Mouse (Mus musculus) gastrocnemius, postnatal 14 days (tissue): ENCODE results near the gene Dusp12. TPM values are rescaled to one million over a fixed set of nuclear protein-coding genes. Genes with fewer than 3 reads are reported as not detected.

Experiments used
- DNase-seq: peaks from one replicate; pipeline ENCODE4 v3.0.0; 2021; ENCODE audit warnings: mixed read lengths
- intact Hi-C: fragments of 180-260 bp; cut with DNase I; formaldehyde crosslinking; loops from one replicate; pipeline ENCODE4 v1.15.1; 2025; ENCODE audit warnings: low total_unique reads
- total RNA-seq, 2 experiments: library from RNA; stranded (reverse); gene quantifications; 2 replicates each; pipeline ENCODE4 v1.2.3; 2021

Dusp12 gene
- total RNA-seq, 2 experiments from 2014 or later: 4.0 to 6.1 TPM

GRCm38 (mm10) chr1:170901536-170902238 is 16.3 kb upstream of the Dusp12 start:
- peak; percentile 77 for DNase-seq
- intact Hi-C loops: loop anchor here (2.0 kb wide), 1 partner anchor 93 kb away; no protein-coding TSS in a partner anchor

DNA sequence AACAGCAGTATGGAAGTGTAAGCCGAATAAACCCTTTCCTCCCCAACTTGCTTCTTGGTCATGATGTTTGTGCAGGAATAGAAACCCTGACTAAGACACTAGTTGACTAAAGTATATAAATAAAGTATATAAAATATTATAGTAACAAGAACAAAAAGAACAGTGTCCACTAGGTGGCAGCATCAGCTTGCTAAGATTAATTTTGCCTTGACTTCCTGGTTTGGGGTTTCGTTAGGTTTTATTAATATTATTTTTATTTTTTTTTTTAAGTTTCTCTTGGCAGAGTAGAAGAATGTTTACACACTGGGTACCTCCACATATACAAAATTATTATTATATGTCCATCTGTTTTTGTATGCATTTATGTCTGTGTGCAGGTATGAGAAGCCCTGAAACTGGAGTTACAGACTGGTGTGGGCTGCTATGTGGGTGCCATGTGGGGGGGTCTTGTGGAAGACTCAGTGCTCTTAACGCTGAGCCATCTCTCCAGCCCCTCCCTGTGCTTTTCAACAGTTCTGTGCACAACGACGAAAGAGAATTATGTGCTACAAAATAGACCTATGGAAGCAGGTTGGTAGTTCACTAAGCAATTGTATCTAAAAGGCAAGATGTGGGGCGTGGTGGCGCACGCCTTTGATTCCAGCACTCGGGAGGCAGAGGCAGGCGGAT is 15.6 kb upstream of the Dusp12 start:
- intact Hi-C loops: no loop called here
- DNase-seq: no peak

GRCm38 (mm10) chr1:170898413-170899075 is 13.2 kb upstream of the Dusp12 start:
- intact Hi-C loops: no loop called here
- no peak for DNase-seq

GRCm38 (mm10) chr1:170896651-170897281 is 11.4 kb upstream of the Dusp12 start:
- intact Hi-C loops: no loop called here
- no peak for DNase-seq

DNA sequence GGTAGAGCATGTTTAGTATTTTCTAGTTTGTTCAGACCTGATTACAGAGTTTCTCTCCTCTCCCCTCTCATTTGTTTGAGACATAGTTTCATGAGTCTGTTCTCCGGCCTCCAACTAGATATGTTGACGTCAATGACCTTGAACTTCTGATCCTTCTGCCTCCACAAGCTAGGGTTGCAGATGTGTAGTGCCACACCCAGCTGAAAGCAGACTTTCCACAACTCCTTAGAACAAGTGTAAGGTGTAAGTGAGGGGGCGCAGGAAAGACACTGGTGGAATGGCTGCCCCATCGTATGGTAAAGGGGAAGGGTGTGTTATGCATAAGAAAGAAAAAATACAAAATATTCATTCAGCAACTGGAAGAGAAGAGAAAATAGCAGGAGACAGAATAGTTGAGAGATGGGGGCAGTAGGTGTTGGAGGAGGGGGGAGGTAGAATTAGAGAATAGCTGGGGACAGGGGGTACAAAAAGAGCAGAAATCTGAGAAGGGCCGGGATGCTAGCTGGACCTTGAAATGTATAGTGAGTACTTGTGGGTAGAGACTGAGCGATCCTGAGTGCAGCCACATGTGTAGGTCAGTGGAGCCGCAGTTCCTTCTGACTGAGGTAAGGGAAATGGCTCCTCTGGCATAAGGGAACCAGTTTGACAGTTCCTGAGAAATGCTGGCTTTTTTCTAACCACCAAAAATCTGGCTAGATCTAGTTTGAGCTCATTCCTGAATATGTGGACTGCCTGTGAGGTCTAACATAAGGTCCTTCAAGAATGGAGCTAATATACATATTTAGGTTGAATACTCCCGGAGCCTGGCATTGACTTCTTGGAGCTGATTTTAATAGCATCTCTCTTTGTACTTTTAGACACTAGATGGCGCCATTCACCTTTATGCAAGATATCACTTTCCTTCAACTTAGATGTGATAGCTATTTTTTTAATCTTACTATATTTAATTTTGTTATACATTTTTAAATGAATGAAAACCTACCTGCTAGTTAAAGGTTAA is 9.6 kb upstream of the Dusp12 start:
- intact Hi-C loops: no loop called here
- DNase-seq: no peak

DNA sequence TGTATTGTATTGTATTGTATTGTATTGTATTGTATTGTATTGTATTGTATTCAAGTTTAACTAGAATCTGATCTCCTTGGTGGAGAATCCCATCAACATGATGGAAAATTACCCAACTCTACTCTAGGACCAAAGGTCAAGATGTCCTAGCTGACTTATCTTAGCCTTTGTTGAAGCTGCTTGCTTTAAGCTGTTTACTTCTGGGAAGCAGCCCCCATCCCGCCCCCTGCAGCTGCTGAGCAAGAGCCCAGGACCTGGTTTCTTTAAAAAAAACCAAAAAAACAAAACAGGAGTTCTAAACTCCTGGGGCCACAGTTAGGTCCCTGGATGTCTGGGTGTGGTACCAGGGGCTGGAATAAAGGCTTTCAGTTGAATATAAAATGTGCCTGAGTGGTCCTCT is 6.9 kb upstream of the Dusp12 start:
- intact Hi-C loops: no loop called here
- no peak for DNase-seq

- intact Hi-C loops: no loop called here
- DNase-seq: no peak
These were observed 6.3 kb upstream of the Dusp12 start for GRCm38 (mm10) chr1:170891646-170892045.

- no peak for DNase-seq
These were observed 4.0 kb upstream of the Dusp12 start for GRCm38 (mm10) chr1:170889310-170889709.

GRCm38 (mm10) chr1:170886044-170886458 is 711 bp upstream of the Dusp12 start:
- intact Hi-C loops: no loop called here
- DNase-seq: no peak

More at GRCm38 (mm10) chr1:170889310-170889709, 4.0 kb upstream of the Dusp12 start:
- intact Hi-C loops: no loop called here

DNA sequence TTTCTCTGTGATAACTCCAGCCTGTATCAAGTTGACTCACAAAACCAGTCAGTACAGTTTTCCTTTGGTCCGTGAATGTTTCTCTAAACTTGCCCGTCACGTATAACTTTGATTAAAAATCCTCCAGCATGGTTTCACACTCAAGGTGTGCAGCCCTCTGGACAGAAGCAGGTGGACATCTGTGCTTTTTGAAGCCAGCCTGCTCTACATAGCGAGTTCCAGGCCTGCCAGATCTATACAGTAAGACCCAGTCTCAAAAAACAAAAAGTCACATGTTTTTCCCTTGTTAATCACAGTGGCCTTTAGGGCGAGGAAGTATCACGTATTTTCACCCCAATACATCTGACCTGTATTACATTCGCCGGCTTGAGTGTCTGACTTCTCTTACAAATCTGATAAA is 950 bp downstream of the Dusp12 start:
- intact Hi-C loops: no loop called here
- no peak for DNase-seq

DNA sequence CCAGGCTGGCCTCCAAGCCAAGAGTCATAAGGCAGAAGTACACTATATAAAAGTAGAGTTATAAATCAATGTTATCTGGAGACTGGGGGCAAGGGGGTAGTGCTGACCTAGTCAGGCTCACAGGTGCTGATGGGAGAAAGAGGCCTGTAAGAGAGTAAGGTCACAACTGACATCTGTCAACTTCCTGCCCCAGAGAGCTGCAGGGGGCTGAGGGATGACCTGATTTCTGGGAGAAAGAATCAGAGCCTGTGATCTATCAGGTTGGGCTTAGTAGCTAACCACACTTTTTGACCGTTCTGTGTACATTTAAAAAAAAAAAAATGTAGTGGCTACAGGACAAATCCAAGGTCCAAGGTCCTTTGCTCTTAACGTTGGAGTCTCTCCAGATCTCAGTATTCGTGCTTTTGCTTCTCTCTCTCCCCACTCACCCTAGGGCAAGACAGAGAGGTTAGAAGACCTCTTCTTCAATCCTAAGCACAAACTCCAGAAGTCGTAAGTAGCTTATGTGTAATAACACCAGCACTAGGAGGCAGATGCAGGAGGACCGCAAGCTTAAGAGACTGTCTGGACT is 2.3 kb downstream of the Dusp12 start:
- DNase-seq: no peak
- intact Hi-C loops: no loop called here

DNA sequence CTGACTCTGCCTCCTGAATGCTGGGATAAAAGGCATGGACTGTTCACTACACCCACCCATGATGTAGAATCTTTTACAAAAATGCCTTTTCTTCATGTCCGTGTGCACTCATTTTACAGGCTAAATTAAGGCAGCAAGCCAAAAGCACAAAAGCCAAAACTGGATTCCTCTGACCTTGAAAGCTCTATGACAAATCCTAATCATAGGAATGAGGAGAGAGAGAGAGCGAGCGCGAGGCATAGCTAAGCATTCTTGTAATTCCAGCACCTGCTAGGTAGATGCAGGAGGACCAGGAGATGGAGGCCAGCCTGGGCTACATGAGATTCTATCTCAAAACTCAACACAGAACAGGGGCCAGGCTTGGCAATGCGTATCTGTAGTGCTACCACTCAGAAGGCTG is 8.4 kb downstream of the Dusp12 start:
- intact Hi-C loops: no loop called here
- DNase-seq: no peak

DNA sequence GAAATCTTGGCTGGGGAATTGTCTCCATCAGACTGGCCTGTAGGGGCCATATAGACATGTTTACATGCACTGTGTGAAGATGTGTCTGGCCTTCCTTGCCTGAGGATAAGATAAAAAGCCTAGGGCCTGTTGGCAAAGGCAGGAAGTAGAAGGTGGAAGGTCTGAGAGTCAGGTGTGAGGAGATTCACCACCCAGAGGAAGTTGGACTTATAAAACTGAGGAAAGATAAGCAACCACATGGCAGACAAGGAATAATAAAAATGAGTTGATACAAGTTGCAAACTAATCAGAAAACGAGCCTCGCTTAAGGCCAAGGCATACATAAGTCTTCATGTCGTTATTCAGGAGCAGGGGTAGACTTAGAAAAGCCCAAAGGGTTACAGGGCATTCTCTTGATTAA is 9.7 kb downstream of the Dusp12 start:
- no peak for DNase-seq
- intact Hi-C loops: no loop called here

GRCm38 (mm10) chr1:170871961-170872360 is 13.4 kb downstream of the Dusp12 start:
- intact Hi-C loops: no loop called here

GRCm38 (mm10) chr1:170871402-170871801 is 13.9 kb downstream of the Dusp12 start:
- DNase-seq: no peak
- intact Hi-C loops: no loop called here

More at GRCm38 (mm10) chr1:170871961-170872360, 13.4 kb downstream of the Dusp12 start:
- DNase-seq: no peak

DNA sequence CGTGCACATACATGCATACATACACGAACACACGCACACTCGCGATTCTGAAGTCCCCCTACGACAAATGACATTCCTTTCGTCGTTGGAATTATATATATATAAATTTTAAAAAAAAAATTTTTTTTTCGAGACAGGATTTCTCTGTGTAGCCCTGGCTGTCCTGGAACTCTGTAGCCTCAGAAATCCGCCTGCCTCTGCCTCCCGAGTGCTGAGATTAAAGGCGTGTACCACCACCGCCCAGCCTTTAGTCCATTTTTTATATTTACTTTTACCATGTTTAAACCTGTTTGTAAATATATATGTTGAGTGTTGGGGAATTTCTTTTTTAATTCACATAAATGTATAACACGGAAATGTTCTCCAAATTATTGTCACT is 16.4 kb downstream of the Dusp12 start:
- intact Hi-C loops: no loop called here
- DNase-seq: no peak

DNA sequence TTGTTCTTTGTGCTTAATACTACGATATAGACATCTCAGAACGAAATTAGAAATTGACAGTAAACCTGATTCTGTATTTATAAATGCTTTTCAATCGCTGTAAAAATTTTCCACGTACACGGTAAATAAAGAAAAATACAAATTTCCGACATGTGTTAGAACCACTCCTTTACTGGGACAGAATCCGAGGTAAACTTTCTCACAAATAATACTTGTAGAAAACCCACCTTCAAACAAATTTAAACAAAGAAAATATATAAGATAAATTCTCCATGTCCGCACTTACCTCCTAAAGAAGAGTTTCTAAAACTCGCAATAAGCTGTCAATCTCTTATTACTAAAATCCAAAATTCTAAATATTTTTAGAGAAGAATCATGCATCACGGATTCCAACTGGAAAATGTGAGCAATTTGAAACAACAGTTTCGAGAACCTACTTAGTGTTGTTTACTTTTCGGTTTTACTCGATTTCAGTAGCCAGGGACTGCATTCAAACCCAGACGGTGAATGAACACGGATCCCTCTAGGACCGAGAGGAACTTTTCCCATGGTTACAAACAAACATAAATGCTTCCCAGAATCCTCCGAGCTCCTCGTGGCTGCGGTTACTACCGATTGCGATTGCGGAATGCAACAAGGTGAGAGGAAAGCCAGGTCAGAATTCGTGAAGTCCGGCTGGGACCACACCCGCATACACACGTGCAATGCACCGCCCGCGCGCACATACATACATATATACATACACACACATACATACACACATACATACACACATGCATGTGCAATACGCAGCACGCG is 17.0 kb downstream of the Dusp12 start:
- intact Hi-C loops: no loop called here
- DNase-seq: peak; percentile 37

DNA sequence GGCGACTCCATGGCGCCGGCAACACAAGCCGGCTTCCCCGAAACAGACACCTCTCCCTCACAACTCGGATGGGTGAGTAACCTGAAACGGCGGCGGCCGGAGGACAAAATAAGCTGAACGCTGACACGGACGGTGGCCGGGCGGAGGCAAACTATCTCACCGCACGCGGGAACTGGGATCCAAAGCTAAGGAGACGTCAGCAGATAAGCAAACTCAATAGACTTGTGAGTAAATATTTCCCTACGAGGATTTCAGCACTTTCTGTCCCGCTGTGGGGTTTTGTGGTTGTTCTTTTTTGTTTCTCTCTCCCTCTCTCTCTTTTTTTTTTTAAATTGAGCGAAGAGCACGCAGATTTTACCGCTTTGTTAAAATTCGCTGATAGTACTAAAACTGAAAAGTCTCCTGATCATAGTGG is 17.6 kb downstream of the Dusp12 start, which contains the start of gene Atf6:
TSS of gene Atf6 (minus strand) at position 81 of the 415 bp plus-strand sequence.
- DNase-seq: peak; percentile 94
- intact Hi-C loops: no loop called here
